ENCODE assay signal across 8 mouse cellular contexts in genomic region chr17:35201787-35202186, GRCm38 (mm10). TPM values are rescaled to one million over a fixed set of nuclear protein-coding genes. Genes with fewer than 3 reads are reported as not detected.
A peak's percentile ranks its signal among the peaks of the same experiment; 100 is the strongest.
DNase-seq lines count a peak whose midpoint lies in the region; ATAC-seq and TF ChIP-seq lines count a peak whose summit lies in the region.
"Had no signal": no experiment of that assay in that cellular context is flagged by ENCODE, and none has a peak within 500 bp of the region (broad histone marks: within the 10 kb centered on the region; RNA-seq: fewer than 3 reads in every experiment).

Gene Tnf (minus strand): TSS chr17:35202007.

- no peaks in the 10 kb centered on the region for H3K36me3 ChIP-seq in forebrain, embryonic 11.5 days (ENCODE audit: control insufficient read depth, insufficient read depth, low read length)
- H3K36me3 ChIP-seq: embryonic facial prominence, embryonic 12.5 days had no signal

- H3K27me3 ChIP-seq in forebrain, embryonic 11.5 days (ENCODE audit: control insufficient read depth, insufficient read depth, low read length), result peaks cover 2% of the 10 kb centered on the region

- no peak for TF ChIP-seq CTCF in gastrocnemius, adult 2 months (IDR thresholded peaks at IDR 0.05)

- peak; percentile 61 for DNase-seq in adrenal gland, adult 2 months
- DNase-seq in gastrocnemius, adult 2 months, result peak; percentile 69
- peak; percentile 68 for DNase-seq in kidney, postnatal 10 days
- DNase-seq in frontal cortex, adult 2 months (ENCODE audit: extremely low spot score in 1 of 2, low spot score in 1 of 2), result no peak
- no peak for DNase-seq in forebrain, embryonic 11.5 days (ENCODE audit: low spot score)
- DNase-seq in urinary bladder, adult 18-20 months (ENCODE audit: low spot score in 2 of 2), result no peak

- H3K27ac ChIP-seq in gastrocnemius, adult 2 months, result peak within 1 kb of the TSS; percentile 50
- no peak within 1 kb of the TSS for H3K27ac ChIP-seq in forebrain, embryonic 11.5 days (ENCODE audit: low read depth, low read length)
- H3K27ac ChIP-seq: embryonic facial prominence, embryonic 12.5 days had no signal

- intact Hi-C loops in gastrocnemius, adult 2 months (cut with DNase I), result no loop called here

- no peak within 1 kb of the TSS for H3K4me2 ChIP-seq in forebrain, embryonic 11.5 days (ENCODE audit: low read depth, low read length, severe bottlenecking)
- H3K4me2 ChIP-seq: embryonic facial prominence, embryonic 12.5 days had no signal

- H3K4me1 ChIP-seq in forebrain, embryonic 11.5 days (replicated peaks; ENCODE audit: control insufficient read depth, insufficient read depth, low read length), result no peaks in the 10 kb centered on the region

- no peaks in the 10 kb centered on the region for H3K9me3 ChIP-seq in forebrain, embryonic 11.5 days (ENCODE audit: control insufficient read depth, low read length)
- H3K9me3 ChIP-seq: embryonic facial prominence, embryonic 12.5 days had no signal

- no peak within 1 kb of the TSS for H3K9ac ChIP-seq in forebrain, embryonic 11.5 days (ENCODE audit: low read length)
- H3K9ac ChIP-seq: embryonic facial prominence, embryonic 12.5 days had no signal

- 41% methylated on average over 13 of the region's 13 CpGs for WGBS in forebrain, embryonic 11.5 days

- ATAC-seq in megakaryocyte progenitor cell, adult 5-6 weeks (replicated peaks; ENCODE audit: poor library complexity), result peak; percentile 56
- ATAC-seq in forebrain, embryonic 11.5 days (replicated peaks; ENCODE audit: low FRiP score), result no peak

- H3K4me3 ChIP-seq in gastrocnemius, adult 2 months, result peak within 1 kb of the TSS; percentile 61
- no peak within 1 kb of the TSS for H3K4me3 ChIP-seq in forebrain, embryonic 11.5 days (ENCODE audit: low read depth, low read length)
- H3K4me3 ChIP-seq: embryonic facial prominence, embryonic 12.5 days had no signal

RNA-seq across cellular contexts. Expression of gene Tnf, which starts in this region (rescaled TPM):
- total RNA-seq in adrenal gland, adult 2 months (2021), result under 1 TPM; 0.35 to 0.52 TPM
- 0.62 and 1.0 TPM in 2 replicates for polyA plus RNA-seq in adrenal gland, adult 2 months (2012; rRNA removed)
- total RNA-seq in gastrocnemius, adult 2 months (2021), result not detected
- total RNA-seq in megakaryocyte progenitor cell, adult 5-6 weeks (2015), result 18.6 and 33.2 TPM in 2 replicates
- 11.1 and 16.4 TPM in 2 replicates for total RNA-seq in megakaryocyte progenitor cell, adult 5-6 weeks (2017)
- polyA plus RNA-seq in frontal cortex, adult 2 months (2012; rRNA removed), result 0.11 and 0.14 TPM in 2 replicates
- polyA plus RNA-seq in forebrain, embryonic 11.5 days (2014; fragmentation: Nextera tagmentation; extraction: Ambion mirVana), result not detected in 2 replicates

Comparison
In these comparisons a context has a peak if more than half of its experiments do, and no peak if none do; other contexts are left out.
1. RNA of gene Tnf (total RNA-seq): 11.1 to 33.2 TPM in megakaryocyte progenitor cell, adult 5-6 weeks; 0.35 to 0.52 TPM in adrenal gland, adult 2 months and not detected in gastrocnemius, adult 2 months; every median in the first group is over 4 times any median in the second.
2. Peak in DNase-seq, H3K4me3 ChIP-seq and H3K27ac ChIP-seq in gastrocnemius, adult 2 months; RNA of the gene not detected or under 1 TPM.
3. DNase-seq: peak in adrenal gland, adult 2 months (single experiment) and kidney, postnatal 10 days (single experiment); none in frontal cortex, adult 2 months (0 of 2), forebrain, embryonic 11.5 days (single experiment) and urinary bladder, adult 18-20 months (0 of 2).